Mouse (Mus musculus): ENCODE results near the gene Cd200.

Cd200 gene

DNA sequence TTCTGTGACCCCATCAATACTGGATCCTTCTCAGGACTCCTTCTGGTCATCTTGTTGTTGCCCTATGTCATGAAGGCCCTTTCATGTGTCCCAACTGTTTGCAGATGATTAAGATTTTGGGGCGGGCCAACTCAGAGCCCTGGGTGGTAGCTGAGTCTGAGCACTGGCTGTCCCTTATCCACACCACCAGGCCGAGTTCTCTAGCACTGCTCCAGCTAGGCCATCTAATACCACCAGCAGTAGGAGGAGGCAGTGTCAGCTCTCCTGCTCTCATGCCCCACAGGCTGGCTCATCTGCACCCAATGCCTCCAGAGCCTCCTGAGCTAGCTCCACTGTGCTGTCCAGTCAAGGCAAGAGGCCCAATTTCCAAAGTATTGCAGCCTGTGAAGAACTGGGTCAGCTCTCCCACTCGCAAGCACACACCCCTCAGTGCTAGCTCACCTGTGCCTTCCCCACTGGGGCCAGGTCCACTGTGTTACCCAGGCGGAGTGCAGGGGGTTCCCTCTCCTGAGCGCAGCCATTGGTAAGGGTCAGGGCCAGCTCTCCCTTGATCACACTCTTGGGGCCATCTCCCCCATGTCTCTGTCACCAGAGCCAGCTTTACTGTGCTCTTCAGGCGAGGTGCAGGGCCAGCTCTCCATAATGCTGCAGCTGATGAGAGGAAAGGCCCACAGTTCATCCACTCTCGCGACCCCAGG is 75.0 kb downstream of the Cd200 start:
- DNase-seq = no peak

DNA sequence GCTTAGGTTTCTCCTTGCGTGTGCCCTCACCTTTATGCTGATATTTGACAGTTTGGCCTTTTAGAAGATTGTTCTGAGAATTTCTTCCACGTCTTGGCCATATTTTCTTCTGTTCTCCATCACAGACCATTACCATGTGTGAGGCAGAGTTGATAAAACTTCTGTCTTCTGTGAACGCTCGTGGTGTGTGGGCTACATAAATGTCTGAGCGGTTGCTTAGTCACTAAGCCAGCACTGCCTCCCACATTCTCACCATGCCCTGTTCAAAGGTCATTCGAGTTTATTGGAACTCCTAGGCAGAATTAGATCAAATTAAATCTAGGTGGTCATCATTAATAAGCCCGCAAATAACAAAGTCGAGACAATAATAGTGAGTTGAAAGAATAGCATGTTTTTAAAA is 76.3 kb downstream of the Cd200 start:
- DNase-seq = no peak
